Mouse (Mus musculus) cerebellum, postnatal 36 days (tissue): ENCODE data around the gene Capn1.
"Not testable (repeated sequence)": the region's sequence is repeated elsewhere in the genome, so short reads cannot be mapped to it uniquely, and the experiment has no call there.

Experiments
- DNase-seq, 2 experiments: peaks; one replicate each; pipeline ENCODE4 v3.0.0; 2021 to 2022; ENCODE audit warnings: mixed read lengths in 2 of 2

Gene Capn1

DNA sequence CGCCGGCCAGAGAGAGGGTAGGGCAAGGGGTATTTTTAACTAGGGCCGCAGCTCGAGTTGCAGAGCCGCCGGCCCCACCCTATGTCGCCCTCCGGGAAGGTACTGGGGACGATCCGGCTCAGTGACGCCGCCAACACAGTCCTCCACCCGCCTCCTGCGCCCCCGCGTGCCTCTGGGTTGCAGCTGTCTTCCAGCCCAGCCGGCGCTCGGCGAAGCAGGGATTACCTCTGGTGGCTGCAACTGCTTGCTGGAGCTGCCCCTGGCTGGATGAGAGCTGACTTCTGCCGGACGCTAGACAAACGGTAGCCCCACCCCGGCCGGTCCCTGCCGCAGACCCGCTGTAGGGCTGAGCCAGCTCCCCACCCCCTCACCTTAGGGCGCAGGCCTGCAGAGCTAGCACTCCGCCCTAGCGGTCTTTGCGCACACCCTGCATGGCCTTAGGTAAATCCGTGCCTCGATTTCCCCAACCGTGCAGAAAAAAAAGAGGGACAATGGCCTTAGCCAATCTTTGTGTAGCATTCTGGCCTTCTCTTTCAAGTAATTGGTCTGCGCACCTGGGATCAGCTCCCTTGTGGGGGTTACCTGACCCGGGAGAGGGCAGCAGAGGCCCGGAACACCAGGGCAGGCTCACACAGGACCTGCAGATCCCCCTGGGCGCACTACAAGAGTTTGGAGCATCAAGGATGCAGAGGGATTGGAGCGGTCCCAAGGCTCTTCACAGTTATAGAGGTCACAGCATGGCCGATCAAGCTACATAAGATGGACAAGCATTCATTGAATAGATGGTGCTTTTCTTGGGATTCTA, at the start of gene Capn1:
Gene Capn1, minus strand, starts transcription at position 387 of the 805 bp plus-strand sequence.
- DNase-seq: peak; percentile 58 to 63

DNA sequence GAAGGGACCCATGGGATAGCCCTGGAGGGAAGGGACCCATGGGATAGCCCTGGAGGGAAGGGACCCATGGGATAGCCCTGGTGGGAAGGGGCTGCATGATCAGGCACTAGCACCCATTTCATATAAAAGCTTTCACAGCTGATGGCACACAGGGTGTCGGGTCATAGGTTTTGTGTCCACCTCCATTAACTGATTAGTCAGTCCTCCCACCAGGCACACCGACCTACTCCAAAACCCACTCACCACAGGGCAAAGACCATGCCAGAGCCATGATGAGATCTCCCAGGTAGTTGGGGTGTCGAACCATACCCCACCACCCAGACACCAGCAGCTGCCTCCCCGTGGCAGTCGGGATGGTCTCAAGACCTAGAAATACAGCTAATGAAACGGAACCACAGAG, 47.4 kb upstream of the Capn1 start:
- no peak for DNase-seq

DNA sequence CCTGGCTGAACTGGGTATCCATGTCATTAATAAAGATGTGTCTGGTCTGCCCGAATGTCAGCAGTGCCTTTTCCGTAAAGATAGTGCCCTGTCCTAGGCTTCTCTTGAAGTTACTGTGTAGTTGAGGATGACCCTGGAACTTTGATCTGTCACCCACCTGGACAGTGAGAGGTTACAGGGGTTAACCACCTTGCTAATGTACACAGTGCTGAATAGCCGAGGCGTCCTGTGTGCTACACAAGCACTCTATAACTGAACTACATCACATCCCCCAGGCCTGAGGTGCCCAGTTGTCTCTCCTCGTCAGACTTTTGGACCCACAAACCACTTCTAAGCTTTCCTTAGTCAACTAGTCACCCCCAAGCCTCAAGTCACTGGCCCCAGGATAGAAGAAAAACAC, 46.7 kb upstream of the Capn1 start:
- DNase-seq: no peak

DNA sequence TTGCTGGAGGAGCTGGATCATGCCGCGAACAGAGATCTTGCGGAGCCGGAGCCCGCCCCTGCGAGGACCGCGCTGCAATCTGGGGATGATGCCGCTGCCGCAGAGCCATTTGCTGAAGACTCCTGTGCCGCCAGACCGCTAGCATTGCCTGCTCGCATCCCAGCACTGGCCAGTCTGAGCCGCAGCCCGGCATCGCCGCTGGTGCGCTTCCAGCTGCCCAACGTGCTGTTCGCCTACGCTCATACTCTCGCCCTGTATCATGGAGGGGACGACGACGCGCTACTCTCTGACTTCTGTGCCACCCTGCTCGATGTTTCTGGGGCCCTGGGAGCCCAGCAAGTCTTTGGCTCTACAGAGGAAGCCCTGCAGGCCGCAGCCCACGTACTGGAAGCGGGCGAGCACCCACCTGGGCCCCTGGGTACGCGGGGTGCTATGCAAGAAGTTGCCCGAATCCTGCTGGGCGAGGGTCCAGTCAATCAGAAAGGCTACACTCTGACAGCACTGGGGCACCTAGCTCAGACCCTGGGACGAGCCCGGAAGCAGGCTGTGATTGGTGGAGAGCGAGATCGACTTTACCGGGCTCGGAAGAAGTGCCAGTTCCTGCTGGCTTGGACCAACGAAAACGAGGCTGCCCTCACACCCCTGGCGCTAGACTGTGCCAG, 46.1 kb upstream of the Capn1 start:
- peak; percentile 41 to 49 for DNase-seq

DNA sequence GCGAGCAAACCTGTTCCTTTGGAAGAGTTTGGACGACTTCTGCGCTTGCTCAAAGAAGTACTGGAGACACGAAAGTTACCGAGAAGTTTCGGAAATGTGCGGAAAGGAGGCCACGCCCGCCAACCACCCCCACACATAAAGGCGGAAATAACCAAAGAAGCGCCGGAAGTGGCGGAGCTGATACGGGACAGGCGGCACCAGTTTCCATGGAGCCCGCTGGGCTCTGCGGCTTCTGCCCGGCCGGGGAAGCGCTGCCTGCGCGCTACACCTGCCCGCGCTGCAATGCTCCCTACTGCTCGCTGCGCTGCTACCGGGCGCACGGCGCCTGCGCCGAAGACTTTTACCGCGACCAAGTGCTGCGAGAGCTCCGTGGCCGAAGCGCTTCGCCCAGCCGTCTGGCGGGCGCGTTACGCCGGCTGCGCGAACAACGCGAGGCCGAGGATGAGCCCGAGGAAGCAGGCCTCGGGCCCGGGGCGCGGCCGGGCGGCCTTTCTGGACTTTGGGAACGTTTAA, 45.4 kb upstream of the Capn1 start, which contains the start of gene Znhit2:
Gene Znhit2, plus strand, starts transcription at position 172 of the 513 bp plus-strand sequence.
- peak; percentile 89 to 92 for DNase-seq

DNA sequence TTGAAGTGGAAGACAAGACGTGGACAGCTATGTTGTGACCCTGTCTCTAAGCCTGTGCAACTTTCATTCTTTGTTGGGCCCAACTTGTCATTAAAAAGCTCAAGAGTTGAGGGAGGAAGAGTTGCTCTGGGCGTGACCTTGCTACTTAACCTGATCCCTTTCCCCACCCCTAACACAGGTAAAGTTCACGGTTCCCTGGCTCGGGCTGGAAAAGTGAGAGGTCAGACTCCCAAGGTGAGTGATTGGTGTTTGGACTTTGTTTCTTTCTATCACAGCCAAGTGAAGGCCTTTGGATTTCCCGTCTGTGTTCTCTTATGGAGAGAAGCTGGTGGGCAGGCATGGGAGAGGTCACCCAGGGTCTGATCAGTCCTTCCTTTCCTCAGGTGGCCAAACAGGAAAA, 43.3 kb upstream of the Capn1 start:
- DNase-seq: no peak

DNA sequence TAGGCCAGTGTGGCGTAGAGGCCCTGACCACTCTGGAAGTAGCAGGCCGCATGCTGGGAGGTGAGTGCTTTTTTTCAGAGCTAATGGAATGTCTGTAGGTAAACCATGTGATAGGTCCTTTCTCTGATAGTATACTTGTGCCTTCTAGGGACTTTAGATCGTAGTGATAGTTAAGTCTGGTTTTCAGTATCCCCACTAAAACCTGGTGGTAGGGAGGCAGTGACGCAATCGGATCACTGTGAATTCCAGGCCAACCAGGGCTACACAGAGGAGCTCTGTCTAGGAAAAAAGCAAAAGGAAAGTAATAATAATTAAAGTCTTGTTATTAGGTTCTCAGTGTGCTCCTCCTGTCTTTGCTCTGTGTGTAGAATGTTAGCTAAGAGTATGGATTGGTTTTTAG, 42.8 kb upstream of the Capn1 start:
- DNase-seq: no peak

DNA sequence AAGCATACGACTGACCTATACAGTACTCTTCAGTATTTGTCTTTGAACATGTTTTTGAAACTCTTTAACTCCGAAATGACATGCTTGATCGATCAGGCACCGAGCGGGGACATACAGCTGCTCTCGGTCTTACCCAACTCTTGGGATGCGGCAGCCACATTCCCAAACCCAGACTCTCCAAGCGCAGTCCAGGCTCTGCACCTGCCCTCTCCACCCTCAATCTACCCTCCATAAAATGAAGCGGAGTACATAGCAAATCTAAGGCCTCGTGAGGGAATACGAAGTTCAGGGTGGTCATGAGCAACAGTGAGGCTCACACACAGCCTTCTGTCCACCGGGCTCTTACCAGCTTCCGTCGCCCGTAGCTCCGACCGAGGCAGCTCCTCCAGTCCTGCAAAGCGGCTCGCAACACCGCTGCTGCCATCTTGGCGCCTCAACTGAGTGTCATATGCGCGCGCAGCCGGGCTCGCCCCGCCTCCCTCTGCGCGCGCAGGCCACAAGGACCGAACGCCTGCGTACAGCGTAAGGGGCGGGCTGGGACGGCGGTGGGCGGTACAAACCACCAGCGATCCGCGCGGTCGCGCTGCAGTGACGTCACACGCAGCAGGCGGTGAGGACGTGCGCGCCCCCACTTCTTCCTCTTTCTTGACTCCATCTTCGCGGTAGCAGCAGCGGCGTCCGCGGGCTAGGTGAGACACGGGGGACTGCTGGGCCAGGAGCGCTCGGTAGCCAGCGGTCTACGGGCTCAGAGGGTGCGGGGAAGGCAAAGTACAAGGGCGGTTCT, 41.8 kb upstream of the Capn1 start, which contains the start of the genes Mrpl49 and Fau:
Gene Mrpl49, minus strand, starts transcription at position 473 of the 784 bp plus-strand sequence.
Gene Fau, plus strand, starts transcription at position 532 of the 784 bp plus-strand sequence.
- peak; percentile 98 to 99 for DNase-seq

DNA sequence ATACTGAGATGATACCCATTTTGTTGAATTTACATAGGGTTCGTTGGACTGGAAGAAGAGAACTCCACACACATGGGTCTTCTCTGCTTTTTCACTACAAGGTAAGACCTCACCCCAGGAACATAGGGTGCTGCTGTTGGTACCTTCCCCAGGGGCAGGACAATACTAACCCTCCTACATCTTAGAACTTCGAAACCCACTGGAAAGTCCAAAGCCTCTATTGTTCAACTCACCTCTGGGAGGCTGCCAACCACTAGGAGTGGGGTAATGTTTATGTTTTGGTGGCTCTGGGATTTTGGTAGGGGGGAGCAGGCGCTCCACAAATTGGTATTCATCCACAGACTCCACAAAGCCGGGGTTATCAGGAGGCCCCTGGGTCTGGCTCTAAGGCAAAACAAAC, 41.0 kb upstream of the Capn1 start:
- no peak for DNase-seq

DNA sequence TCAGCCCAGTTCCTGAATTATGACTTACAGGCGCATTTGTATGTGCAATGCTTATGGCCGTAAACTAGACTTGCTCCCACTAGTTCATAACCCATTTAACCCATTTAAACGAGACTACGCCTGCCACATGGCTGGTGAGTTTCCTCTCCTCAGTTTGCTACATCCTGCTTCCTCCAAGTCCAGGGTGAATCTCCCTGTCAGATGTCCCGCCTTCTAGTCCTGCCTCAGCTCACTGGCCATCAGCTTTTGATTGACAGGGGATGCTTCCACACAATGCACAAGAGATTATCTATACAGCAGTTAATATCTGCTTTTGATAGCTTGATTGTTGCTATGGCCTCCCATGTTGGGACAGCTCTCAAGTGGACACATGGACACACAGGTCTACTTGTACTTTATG, 38.6 kb upstream of the Capn1 start:
- peak in 1 of 2 experiments; percentile 3 for DNase-seq

DNA sequence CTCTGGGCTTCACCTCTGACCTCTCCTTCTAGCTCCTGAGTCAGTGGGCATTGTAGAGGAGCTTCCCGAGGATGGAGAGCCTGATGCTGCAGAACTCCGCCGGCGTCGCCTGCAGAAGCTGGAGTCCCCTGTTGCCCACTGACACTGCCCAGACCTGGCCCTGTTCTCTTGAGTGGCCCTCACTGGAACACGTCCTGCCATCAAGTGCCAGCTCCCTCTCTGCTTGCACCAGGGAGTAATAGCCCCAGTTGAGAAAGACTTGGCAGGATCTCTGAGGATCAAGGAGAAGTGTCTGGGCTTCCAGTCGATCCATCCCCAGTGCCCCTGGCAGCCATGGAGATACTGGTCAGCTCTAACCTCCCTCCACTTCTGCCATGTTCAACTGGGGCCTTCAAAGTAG, 36.8 kb upstream of the Capn1 start:
- DNase-seq: peak in 1 of 2 experiments; percentile 4

DNA sequence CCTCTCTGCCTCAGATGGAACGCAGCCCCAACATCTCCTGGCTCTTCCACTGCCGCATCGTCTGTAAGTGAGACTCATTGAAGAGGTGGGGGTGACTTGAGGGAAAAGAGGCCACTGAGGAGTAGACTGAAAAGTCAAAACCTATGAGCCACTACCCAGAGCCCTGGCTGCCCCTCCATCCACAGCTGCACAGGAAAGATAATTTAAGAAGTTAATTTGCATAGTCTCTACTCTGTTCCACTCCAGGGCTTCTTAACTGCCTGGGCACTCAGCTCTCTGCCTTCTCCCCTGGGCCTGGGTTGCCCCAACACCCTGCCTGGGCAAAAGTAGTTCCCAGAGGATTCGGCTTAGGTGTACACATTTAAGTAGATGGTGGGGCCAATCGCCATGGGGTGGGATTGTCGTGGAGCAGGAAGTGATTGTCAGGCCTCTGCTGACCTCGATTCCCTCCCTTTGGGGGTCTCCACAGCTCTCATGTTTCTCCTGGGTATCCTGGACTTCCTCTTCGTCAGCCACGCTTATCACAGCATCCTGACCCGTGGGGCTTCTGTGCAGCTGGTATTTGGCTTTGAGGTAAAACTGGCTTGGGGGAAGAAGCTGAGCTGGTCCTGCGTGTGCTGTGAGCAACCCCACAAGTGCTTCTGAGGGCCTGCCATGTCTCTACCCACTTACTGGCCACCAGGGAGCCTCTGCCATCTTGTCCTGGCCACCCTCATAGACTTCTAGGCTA, 33.1 kb upstream of the Capn1 start:
- peak in 1 of 2 experiments; percentile 6 for DNase-seq

DNA sequence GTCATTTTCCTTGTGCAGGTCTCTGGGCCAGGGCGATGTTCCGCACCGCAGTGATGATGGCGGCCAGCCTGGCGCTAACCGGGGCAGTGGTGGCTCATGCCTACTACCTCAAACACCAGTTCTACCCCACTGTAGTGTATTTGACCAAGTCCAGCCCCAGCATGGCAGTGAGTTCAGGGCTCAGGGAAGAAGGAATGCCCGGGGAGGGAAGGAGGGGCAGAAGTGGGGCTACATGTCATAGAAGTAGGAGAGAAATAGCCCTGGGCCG, 32.1 kb upstream of the Capn1 start:
- peak in 1 of 2 experiments; percentile 10 for DNase-seq

DNA sequence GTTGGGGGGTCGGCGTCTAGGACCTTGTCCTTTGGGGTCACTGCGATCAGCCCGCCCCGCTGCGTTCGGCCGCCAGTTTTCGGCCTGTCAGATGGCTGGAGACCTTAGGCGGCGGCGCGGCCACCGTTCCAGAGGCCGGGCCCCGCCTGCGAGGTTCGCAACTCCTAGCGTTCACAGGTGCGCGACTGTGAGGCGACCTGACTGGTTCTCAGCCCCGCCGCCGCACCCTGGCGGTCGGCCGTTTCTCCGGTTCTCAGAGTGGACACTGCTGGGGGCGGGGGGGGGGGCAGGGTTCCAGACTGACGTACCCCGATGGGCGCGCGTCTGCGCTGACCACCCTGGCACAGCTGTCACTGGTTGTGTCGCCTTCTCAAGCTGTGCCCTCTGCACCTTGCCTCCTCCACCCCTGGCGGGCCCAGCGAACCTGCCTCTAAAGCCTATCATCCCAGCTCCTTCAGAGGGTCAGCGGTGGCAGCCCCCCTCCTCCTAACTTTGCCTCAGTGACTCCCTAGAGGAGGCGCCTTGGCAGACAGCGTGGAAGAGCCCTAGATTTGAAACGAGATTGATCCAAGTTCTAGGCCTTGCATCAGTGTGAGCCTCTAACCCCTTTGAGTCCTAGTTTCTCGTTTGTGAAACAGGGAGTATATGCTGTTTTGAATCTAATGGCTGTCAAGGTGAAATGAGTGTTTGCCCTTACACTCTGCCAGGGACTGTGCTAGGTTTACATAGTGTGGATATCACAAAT, 31.6 kb upstream of the Capn1 start:
- peak in 1 of 2 experiments; percentile 20 for DNase-seq

DNA sequence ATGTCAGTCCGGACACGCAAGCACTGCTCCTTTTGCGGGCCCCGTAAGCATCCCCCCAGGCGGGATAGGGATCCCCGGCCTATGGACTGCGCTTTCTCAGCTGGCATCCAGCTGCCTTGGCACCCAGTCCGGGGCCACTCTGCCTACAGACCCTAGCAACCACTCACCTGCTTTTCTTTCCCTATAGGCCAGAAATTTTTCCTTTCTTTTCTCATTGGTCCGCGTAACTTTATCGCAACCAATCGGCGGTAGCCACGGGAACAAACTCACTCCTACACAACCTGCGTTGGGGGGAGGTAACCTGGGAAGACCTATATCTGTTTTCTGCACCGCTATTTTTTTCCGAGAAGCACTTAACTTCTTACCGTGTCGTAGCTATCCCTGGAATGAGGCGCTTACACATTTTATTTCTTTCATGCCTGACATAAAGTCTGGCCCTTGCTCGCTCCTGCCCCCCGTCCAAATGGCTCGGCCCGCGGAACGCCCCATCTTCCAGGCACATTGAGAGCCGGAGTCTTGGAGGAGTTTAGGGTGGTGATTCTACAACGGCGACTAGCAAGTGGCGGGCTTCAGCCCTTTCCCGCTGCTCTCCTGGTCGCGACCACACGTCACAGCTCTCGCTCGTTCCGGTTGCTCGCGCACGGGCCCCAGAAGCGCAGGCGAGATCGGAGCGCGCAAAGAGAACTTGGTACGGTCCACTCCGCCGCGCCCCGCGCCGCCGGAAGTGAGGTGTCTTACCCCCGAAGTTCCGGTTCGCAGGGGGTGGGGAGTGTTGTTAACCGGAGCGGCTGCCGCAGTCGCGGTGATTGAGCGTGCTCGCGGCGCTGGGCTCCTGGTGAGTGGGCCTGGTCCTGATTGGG, 30.8 kb upstream of the Capn1 start, which contains the start of gene Syvn1:
Gene Syvn1, plus strand, starts transcription at position 283 of the 860 bp plus-strand sequence.
- DNase-seq: peak; percentile 89 to 91

DNA sequence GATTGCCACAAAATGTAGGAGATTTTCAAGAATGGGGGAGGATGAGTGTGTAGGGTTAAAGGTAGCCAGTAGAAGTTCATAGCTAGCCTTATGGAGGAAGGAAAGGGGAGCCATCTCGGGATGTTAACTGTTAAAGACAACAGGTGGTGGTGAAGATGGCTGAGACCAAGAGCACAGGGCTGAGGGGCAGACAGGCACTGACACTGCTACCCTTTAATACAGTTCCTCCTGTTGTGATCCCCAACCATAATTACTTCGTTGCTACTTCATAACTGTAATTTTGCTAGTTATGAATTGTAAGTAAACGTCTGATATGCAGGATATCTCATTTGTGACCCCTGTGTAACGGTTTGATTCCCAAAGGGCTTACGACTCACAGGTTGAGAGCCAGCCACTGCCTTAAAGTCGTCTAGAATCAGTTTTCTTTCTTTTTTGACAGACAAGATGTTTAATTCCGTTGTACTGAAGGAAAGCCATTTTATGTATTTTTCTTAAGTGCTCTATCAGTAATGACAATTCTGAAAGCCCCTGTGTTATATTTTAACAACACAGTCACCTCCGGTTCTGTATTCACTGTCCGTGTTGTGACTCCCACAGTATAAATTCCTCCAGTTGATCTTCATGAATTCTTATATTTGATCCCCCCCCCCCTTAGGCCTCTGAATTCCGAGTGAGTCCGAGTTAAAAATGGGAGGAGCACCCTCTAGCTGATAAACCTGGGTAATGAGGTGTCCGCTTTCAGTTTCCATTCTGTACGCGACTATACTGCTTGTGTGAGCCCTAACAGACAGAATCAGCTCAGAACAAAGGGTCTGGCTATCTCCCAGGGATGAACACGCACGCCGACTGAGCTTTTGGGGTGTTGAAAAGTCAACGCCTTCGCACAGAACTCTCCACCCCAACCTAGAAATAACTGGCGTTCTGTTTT, 29.9 kb upstream of the Capn1 start:
- DNase-seq: peak in 1 of 2 experiments; percentile 4

DNA sequence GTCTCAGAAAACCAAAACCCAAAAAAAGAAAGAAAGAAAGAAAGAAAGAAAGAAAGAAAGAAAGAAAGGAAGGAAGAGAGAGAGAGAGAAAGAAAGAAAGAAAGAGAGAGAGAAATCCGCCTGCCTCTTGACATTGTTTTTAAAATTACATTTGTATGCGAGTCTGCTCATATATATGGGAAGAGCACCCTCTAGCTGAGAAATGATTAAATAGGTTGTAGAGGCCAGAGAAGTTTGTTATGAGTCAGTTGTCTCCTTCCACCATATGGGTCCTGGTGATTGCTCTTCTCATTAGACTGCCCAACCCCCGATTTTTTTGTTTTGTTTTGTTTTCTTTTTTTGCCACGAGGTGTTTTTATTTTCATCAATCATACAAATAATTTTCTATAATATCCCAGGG, 28.4 kb upstream of the Capn1 start:
- DNase-seq: not testable (repeated sequence)

DNA sequence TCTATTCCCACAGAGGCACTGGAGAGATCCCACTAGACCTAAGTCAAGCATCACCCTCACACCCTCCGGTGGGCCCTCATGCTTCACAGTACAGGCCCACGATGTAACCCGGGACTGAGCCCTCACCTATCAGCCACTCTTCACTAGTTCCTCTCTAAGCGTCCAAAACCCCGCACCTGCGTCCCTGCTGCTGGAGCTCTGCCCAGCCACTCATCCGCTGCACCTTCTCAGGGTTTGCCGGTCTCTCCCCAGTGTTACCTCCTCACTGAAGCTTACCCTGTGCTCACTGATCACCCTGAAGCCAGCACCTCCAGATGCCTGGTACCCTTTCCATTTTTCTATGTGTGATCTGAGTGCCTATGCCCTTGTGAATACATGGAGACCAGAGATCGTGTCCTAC, 26.6 kb upstream of the Capn1 start:
- no peak for DNase-seq

DNA sequence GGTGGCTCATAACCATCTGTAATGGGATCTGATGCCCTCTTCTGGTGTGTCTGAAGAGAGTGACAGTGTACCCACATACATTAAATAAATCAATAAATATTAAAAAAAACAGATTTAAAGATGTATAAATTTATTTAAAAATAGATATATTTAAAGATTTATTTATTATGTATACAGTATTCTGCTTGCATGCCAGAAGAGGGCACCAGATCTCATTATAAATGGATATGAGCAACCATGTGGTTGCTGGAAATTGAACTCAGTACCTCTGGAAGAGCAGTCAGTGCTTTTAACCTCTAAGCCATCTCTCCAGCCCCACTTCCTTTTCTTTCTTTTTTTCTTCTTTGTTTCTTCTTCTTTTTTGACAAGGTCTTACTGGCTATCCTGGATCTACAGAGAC, 24.3 kb upstream of the Capn1 start:
- DNase-seq: no peak
